Mouse (Mus musculus): ENCODE data around the gene Xkrx. TPM values are rescaled to one million over a fixed set of nuclear protein-coding genes. Genes with fewer than 3 reads are reported as not detected.

Gene Xkrx
- polyA plus RNA-seq, 1 experiment from 2014 or later, result 0.55 TPM

Other genes starting within 250 kb of the Xkrx start
- 1.9 and 2.8 TPM in 2 replicates for gene Sytl4, start 180.3 kb downstream of the Xkrx start, polyA plus RNA-seq (2015; fragmentation: Nextera tagmentation; extraction: Ambion mirVana)
- 25.3 and 25.8 TPM in 2 replicates for gene Cstf2, start 102.9 kb downstream of the Xkrx start, polyA plus RNA-seq (2015; fragmentation: Nextera tagmentation; extraction: Ambion mirVana)
- 0.09 and 0.16 TPM in 2 replicates for gene Arl13a, start 25.4 kb upstream of the Xkrx start, polyA plus RNA-seq (2015; fragmentation: Nextera tagmentation; extraction: Ambion mirVana)
- gene Nox1, start 59.9 kb upstream of the Xkrx start, polyA plus RNA-seq (2015; fragmentation: Nextera tagmentation; extraction: Ambion mirVana), result 0.25 TPM in 1 of 2 replicates, not detected in the other
- gene Trmt2b, start 114.9 kb upstream of the Xkrx start, polyA plus RNA-seq (2015; fragmentation: Nextera tagmentation; extraction: Ambion mirVana), result 44.1 and 46.3 TPM in 2 replicates
- gene Tmem35a, start 133.1 kb upstream of the Xkrx start, polyA plus RNA-seq (2015; fragmentation: Nextera tagmentation; extraction: Ambion mirVana), result 23.7 and 24.3 TPM in 2 replicates
- gene Cenpi, start 146.0 kb upstream of the Xkrx start, polyA plus RNA-seq (2015; fragmentation: Nextera tagmentation; extraction: Ambion mirVana), result 26.5 and 32.1 TPM in 2 replicates
- 0.25 and 0.29 TPM in 2 replicates for gene Drp2, start 242.5 kb upstream of the Xkrx start, polyA plus RNA-seq (2015; fragmentation: Nextera tagmentation; extraction: Ambion mirVana)